Mouse (Mus musculus): ENCODE measurements around the gene Gm21789.
"Not testable (repeated sequence)": the region's sequence is repeated elsewhere in the genome, so short reads cannot be mapped to it uniquely, and the experiment has no call there.

Gene Gm21789

GRCm38 (mm10) chrX:32941468-32941867, at the start of gene Gm21789:
TSS of gene Gm21789 (plus strand) at chrX:32941768.
- not testable (repeated sequence) for DNase-seq (ENCODE audit: extremely low spot score, low read depth, low spot score)

GRCm38 (mm10) chrX:32894325-32894724, 47.2 kb upstream of the Gm21789 start, which contains the start of gene Btbd35f30:
TSS of gene Btbd35f30 (plus strand) at chrX:32894625.
- DNase-seq (ENCODE audit: extremely low spot score, low read depth, low spot score): not testable (repeated sequence)

GRCm38 (mm10) chrX:32973597-32973996, 32.0 kb downstream of the Gm21789 start, which contains the start of gene Btbd35f5:
TSS of gene Btbd35f5 (plus strand) at chrX:32973897.
- DNase-seq (ENCODE audit: extremely low spot score, low read depth, low spot score): not testable (repeated sequence)

Data from hindlimb bud, embryonic 11.5 days (tissue).